Mouse (Mus musculus) ES-CJ7 (cell line): Measurements from ENCODE around the gene Serpina6.
"Not testable (repeated sequence)": the region's sequence is repeated elsewhere in the genome, so short reads cannot be mapped to it uniquely, and the experiment has no call there.

Experiments
- DNase-seq: peaks from one replicate; pipeline ENCODE4 v3.0.0; 2011; ENCODE audit warnings: low read depth, low spot score

Gene Serpina6

DNA sequence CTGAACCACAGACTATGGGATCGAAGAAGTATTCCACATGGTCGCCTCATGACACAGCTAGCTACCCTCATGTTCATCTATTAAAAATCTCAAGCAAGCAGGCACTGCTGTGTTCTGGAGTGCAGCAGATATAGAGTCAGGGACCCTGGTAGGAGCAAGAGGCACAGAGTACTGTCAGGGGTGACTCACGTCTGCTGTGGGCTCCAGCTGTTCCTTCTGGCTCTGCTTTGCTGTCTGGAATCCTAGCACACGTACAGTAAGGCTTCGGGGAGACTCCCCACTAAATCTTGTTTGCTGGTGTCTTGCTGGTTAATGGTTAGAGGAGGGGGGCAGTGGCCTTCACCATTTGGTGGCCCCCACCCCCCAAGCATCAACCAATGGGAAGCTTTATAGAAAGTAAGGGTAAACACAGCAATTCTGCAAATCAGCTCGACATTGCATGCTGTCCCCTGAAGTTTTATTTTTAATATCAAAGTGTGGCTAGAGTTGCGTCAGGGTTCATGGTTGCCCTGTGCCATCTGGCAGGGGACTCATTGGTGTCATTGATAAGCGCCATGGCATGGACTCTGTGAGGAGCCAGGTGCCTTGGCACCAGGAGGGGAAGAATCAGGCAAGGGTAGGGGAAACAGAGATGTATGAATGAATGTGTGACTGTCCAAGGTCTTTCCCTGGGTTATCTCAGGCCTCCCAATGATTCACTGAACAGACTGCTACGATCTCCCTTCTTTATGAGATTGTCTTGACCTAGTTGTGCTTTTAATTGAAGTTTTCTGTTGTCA lies at the start of gene Serpina6:
Gene Serpina6 (minus strand): TSS at position 365 of the 779 bp plus-strand sequence.
- no peak for DNase-seq

DNA sequence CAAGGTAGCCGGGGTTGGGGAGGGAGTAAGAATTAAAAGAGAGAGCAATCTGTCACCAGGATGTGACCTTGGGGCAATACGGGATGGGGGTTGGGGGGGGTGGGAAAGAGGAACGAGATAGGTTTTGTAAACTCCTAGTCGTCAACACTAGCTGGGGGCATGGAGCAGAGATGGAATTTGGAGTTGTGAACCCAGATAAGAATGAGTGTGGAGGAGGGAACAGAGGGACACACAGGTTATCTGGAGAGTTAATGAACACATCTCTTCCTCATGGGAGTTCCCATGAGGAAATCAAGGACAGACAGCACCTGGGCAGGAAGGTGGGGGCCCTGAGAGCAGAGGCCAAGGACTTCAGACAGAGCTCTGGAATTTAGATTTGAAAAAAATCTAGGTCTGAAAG lies 49.1 kb upstream of the Serpina6 start:
- no peak for DNase-seq

DNA sequence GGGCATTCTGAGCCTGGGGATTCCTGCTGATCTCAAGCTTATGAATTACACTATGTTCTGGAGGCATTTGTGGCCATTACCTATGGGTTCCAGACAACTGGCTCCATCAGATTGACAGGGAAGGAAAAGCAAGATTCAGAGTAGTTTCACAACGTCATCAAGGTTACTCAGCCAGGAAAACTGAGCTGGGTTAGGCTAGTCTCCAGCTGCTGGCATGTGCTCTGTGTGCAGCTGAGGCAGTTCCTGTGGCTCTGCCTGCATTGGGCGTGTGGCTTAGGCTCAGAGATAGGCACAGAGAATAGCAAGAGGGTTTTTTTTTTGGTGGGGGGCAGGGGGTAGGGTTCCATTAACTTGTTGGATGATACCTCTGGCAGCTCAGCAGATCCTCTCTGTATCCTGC lies 48.5 kb upstream of the Serpina6 start:
- DNase-seq = no peak

DNA sequence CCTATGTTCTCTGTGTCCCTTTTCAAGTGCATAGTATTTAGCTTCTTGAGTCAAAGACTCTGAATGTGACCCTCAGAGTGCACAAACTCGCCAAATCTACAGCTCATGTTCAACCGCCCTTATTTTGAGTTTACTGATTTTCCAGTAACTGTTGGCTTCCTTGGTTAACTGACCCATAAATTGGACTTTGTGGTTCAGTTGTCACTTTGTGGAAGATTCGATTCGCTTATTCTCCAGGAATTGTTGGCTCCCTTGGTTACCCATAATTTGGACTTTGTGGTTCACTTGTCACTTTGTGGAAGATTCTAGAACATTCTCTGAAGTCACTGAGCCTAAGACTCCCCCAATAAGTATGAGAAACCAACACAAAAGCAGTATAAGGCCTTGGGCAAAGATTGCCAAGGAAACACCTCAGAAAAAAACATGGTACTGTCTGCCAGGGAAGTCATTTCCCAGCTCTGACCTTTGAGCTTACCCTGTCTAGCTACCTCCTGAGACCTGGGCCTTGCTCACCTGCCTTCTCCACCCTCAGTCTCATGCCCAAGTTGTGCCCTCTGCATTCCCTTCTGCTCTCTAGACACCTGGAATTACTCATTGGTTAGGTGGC lies 43.2 kb upstream of the Serpina6 start:
- no peak for DNase-seq

DNA sequence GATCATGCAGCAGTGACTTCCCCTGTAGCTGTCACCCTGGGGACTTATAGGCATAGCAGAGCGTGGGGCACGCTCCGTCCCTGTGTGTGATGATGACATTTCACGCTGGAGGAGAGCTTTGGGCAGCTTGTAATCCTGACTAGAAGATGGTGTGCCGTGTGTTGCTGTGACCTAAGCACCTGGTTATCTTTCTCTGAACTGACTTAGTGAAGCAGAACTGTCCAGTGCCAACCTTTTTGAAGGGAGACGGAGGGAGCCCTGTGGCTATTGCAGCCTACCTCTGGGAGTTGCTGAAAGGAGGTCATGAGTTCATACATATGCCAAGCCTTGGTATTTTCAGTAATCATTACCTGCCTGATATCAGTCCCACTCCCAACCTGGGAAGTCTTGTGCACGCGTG lies 38.4 kb upstream of the Serpina6 start, which contains the start of gene Serpina1f:
Gene Serpina1f (minus strand): TSS at position 101 of the 400 bp plus-strand sequence.
- DNase-seq = no peak

DNA sequence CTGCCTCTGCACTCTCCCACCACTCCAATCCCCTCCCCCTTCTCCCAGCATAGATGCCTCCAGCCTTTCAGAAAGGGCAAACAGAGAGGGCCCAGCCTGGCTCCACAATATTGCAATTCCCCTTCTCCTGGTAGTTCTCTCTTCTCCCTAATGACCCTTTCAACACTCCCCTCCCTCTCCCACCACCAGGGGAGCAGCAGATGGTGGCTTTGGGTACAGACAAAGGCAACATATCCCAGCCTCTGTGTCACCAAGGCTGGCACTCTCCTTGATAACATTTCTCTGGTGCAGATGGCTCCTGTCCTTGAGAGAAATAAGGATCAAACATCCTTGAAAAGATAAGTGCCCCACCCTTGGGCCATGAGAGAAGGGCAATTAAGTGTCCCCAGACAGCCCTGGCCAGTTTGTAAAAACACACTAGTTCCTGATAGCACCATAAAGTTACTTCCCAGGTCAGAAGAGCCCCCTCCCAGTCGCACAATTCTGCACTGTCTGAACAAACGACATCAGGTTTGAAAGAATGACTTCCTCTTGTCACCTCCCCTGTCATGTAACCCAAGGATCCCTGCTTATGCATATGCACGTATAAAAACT lies 31.3 kb upstream of the Serpina6 start:
- DNase-seq = no peak

DNA sequence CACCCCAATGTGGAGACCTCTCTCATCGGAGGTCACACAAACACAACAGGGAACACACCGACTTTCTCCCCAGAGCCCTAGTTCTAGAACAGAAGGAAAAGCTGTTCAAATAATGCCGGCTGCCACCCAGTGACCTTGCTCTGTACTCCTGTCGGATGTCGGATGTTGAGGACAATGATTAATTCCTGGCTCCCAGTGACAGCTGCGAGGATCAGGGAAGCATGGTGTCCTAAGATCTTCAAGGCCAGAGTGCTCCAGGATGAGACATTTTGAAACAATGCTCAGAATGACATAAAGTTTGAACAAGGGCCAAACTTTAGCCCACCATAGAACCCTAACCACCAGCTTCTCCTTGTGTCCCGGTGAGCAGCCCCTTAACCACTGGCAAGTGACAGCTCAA lies 30.0 kb upstream of the Serpina6 start:
- no peak for DNase-seq

DNA sequence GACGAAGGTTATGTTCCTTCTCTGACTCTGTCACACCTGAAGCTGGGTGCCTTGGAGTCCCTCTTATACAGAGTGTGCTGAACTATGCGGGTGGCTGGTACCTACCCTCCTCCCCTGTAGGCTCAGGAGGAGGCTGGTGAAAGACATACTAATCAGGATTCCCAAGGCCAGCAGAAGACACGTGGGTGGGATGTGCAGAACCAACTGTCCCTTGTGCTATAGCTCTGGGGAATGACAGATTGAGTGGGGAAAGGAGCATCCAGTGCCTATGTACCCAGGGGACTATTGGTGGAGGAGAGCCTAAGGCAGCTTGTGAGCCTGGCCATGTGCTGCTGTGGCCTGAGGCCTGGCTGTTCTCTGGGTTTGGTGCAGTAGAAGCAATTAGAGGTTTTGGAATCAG lies 29.0 kb upstream of the Serpina6 start:
- no peak for DNase-seq

DNA sequence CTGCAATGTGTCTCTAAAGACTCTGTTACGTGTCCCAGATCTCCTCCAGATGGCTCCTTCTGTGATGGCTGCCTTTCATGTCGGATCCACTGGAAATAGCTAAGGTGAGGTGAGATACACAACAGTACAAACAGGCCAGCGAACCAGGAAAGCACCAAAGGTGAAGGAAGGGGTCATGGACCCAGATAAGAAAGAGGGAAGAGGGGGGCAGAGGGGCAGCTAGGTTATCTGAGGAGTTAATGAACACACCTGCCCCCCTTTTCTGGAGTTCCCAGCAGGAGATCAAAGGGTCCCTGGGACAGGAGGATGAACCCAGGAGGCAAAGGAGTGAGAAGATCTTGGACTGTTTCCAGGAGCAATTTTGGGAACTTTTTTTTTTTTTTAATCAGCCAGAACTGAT lies 28.4 kb upstream of the Serpina6 start:
- DNase-seq = no peak

DNA sequence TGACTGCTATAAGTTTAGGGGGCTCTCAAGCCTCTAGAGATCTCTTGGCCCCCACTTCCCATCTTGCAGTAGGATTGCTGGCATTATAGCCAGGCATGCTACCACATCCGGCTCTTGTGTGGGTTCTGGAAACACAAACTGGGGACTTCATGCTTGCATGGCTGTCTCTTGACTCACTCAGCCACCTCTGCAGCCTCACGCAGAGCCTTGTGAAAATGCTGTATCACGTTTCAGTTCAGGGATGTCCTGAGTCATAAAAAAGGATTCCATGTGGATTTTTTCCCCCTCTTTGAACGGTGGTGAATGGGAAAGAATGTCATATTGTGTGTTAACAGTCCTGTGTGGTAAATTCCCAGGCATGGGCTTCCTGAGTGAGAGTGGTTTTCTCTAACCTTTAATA lies 26.8 kb upstream of the Serpina6 start:
- no peak for DNase-seq

DNA sequence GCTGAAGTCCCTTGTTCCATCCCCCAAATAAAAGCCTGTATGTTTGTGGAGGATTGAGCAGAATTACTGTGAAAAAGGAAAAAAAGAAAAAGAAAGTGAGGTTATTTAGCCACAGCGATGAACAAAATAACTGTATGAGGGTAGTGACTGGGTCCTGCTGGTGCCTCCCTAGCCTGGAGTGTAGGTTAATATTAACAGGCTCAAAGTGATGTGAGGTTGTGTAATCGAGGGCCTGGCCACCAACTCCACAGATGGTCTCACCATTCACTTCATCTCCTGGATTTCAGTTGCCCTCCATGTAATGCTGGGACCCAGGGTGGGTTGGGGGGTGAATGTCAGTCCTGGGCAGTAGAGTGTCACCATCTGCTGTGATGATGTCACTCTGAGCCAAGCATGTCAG lies 24.7 kb upstream of the Serpina6 start:
- DNase-seq = no peak

DNA sequence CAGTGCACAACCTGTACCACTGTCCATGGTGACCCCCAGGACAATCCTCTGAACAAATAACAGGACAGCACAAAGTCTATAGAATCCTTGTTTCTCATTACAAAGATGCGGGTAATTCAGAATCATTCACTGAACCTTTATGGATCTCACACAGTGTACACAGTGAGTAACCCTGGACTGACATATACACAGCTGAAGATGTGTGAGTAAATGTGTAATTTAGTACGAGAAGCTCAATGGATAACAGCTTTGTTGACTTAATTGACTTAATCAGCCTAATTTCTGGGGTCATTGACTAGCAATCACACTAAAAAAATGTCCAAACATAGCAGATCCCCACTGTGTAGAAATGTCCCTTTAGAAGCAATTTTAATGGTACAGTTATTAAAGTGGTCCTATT lies 24.2 kb upstream of the Serpina6 start:
- no peak for DNase-seq

DNA sequence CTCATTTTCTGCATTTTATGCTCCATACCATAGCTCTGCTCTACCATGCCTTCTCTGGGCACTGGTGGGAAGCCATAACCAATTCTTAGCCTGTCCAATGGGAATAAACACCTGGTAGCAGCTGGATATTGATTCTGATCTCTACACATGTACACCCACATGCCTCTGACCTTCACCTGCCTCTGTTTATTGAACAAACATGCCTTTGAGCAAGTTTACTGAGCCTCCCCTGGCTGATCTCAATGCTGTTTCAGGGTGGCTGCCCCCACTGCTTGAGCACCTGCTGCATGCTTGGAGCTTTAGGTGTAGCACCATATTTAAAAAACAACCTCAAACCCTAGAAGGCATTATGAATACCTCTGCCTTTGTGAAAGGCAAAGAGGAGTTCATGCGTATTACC lies 22.8 kb upstream of the Serpina6 start:
- not testable (repeated sequence) for DNase-seq

DNA sequence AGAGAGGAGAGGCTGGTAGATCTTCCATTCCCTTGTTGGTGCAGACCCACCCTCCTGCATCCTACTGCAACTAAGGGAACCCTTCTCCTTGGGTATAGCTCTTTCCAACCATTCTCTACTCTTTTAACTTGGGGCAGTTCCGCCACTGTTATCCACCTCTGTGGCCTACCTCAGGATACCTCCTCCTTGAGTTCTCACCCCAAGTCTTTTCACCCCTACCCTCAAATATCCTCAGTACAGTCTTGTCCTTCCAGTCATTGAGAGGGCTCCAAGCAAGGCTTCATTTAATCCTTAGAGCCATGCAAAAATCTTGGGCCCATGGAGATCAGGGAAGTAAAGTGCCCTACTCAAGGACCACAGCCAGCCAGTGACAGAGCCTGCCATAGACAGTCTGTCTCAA lies 19.0 kb upstream of the Serpina6 start, which contains the start of gene Serpina16:
Gene Serpina16 (minus strand): TSS at position 101 of the 400 bp plus-strand sequence.
- no peak for DNase-seq

DNA sequence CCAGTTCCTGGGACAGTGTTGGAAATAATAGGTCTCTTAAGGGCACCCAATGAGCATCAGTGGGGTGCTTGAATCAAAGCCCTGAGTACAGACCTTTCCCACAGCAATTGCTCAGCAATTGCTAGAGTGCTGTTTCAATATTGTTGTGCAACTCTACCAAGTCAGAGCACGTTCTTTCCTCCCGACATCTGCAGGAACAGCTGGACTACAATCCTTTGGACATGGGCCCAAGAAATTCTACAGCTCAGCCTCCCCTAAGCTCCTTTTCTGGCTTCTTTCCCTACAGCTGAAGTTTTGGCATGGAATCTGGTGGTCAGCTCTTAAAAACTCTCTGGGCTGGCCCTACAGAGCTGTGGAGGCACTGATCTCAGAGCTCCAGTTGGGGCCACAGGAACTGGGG lies 16.2 kb upstream of the Serpina6 start:
- no peak for DNase-seq

DNA sequence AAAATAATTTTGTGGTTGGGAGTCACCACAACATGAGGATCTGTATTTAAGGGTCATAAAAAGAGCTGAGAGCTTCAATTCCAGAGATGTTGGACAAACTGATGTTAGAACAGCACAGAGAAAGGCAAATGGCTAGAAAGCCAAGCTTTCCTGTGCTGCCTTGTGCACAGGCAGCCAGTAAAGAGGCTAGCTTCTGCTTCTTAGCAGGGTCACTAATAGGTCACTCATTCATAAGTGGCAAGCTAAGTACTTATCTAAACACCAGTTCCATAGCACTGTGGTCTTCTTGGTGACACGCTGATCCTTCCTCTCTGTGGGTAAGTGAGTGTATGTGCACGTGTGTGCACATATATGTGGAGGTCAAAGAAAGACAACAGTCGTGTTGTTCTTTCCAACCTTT lies 14.5 kb upstream of the Serpina6 start:
- no peak for DNase-seq

DNA sequence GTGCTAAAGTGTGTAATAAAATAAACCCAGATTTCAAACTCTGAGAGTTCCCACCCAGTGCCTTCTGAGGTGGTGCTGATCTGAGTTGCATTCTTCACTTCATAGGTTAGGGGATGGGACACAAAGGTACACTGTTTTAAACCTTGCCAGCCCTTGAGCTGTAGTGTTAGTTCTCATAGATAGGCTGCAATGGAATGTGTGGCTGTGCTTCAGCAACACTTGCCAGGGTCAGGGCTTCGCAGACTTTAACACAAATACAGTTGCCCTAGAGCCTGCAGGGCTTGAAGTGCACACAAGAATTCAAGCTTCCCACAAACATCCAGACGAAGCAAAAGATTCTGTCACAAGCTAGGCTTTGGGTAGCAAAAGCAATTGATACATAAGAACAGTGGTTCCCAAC lies 14.0 kb upstream of the Serpina6 start:
- DNase-seq = no peak

DNA sequence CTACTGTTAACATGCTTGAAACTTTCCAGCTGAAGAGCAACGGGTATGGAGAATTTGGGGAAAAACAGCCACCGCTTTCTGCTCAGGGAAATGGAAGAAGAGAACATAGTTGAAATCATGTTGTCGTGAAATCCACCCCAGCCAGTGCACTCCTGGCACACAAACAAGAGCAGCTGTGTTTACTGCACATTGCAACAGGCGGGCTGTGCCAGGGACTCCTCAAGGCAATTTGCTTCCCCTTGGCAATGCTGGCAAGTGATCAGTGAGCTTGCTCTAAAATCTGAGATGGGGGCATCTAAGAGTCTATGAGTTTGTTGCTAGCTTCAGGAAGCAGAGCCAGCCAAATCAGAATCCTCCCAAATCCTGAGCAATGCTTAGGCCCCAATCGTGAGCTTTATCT lies 13.3 kb upstream of the Serpina6 start:
- DNase-seq = no peak

DNA sequence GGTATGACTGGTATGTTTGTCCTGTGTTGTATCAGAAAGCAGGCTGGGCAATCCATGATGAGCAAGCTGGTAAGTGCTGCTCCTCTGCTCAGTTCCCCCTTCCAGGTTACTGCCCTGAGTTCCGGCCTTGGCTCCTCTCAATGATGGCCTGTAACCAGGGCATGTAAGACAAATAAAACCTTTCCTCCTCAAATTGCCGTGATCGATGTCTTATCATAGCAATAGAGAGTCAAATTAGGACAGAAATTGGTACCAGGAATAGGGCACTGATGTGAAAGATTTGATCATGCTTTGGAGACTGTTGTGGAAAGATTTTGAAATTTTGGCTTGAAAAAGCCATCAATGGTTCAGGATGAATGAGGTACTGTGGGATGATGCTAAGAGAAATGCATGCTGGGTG lies 8.3 kb upstream of the Serpina6 start:
- no peak for DNase-seq

DNA sequence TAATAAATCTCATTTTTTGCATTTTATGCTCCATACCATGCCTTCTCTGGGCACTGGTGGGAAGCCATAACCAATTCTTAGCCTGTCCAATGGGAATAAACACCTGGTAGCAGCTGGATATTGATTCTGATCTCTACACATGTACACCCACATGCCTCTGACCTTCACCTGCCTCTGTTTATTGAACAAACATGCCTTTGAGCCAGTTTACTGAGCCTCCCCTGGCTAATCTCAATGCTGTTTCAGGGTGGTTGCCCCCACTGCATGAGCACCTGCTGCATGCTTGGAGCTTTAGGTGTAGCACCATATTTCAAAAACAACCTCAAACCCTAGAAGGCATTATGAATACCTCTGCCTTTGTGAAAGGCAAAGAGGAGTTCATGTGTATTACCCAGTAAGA lies 5.0 kb upstream of the Serpina6 start:
- DNase-seq = not testable (repeated sequence)

DNA sequence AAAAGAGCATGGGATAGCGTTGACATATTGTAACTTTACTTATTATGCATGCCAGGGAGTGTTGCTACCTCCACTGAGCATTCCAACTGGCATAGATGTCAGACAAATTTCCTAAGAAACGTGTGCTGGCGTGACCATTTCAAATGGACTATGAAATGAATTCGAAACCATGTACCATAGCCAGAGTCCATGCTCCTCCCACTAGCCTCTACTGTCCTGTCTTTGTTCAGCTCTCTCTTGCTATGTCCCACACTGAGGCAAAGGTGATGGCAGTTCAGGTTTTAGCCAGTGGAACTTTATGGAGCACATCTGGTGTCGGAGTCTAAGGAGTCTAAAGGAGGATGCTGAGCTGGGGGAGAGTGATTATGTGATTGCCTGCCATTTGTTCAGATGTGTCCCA lies 3.1 kb upstream of the Serpina6 start:
- DNase-seq = no peak

DNA sequence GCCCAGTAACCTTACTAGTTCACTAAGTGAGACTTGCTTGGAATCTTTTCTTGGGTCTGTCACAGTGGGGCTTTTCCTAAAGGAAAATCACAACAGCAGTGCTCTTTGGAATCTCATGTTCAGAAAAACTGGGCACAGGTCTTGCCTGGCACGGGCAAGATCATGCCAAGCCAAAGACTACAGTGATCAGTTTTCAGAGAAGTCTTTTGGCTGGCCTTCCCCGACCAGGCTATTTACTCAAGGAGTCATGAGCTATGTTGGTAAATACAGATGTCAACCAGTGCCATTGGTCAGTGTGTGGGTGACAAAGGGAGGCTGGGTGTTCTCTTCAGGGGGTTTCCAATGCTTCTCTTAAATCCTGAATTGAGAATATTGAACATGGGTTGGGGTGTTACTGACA lies 2.2 kb upstream of the Serpina6 start:
- no peak for DNase-seq

DNA sequence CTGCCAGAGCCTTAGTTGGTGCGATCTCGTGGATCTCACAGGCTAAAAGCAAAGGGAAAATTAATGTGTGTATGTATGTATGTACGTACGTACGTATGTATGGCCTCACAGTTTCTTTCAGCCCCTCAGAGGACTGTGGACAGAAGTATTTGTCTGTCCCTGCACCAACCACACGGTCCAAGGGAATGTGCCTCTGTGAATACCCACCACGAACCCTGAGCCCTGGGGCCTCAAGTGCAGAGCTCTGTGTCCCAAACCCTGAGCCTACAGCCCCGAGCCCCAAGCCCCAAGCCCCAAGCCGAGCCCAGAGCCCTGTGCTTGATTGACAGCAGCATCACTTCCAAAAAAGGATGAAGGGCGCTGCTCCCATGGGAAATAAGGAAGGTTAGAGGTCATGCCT lies 979 bp upstream of the Serpina6 start:
- DNase-seq = no peak
